Mouse (Mus musculus) liver, embryonic 11.5 days (tissue): ENCODE data around the gene Fsd1. TPM values are rescaled to one million over a fixed set of nuclear protein-coding genes. Genes with fewer than 3 reads are reported as not detected.
A peak's percentile ranks its signal among the peaks of the same experiment; 100 is the strongest.

ENCODE experiments used
- ATAC-seq: fragments of 200-750 bp; cut with Nextera tagmentation; replicated peaks from 2 replicates; pipeline ENCODE4 v1.8.0; 2017; ENCODE audit warnings: moderate number of reproducible peaks, mild to moderate bottlenecking, moderate TSS enrichment, moderate library complexity; ENCODE audit not compliant: low FRiP score
- DNase-seq: peaks from one replicate; pipeline ENCODE4 v3.0.0-alpha.2; 2017; ENCODE audit warnings: low spot score
- H3K27ac ChIP-seq: fragments of 300-500 bp; sonication (generic); 2 replicates; pipeline ENCODE4 v1.5.1; 2014; ENCODE audit warnings: mild to moderate bottlenecking, low read depth, low read length, control low read depth
- H3K27me3 ChIP-seq: fragments of 300-500 bp; sonication (generic); replicated peaks from 2 replicates; pipeline ENCODE4 v1.6.1; 2014; ENCODE audit warnings: low read length, mixed read lengths; ENCODE audit not compliant: control insufficient read depth, insufficient read depth
- H3K36me3 ChIP-seq: fragments of 300-500 bp; sonication (generic); 2 replicates; pipeline ENCODE4 v1.6.1; 2014; ENCODE audit warnings: mild to moderate bottlenecking, low read length, moderate library complexity, mixed read lengths; ENCODE audit not compliant: control insufficient read depth, insufficient read depth
- H3K4me1 ChIP-seq: fragments of 300-500 bp; sonication (generic); replicated peaks from 2 replicates; pipeline ENCODE4 v1.6.1; 2014; ENCODE audit warnings: low read length, mixed read lengths; ENCODE audit not compliant: control insufficient read depth, insufficient read depth
- H3K4me2 ChIP-seq: fragments of 300-500 bp; sonication (generic); 2 replicates; pipeline ENCODE4 v1.6.1; 2014; ENCODE audit warnings: mild to moderate bottlenecking, control low read depth, moderate library complexity
- H3K4me3 ChIP-seq: fragments of 300-500 bp; sonication (generic); 2 replicates; pipeline ENCODE4 v1.5.1; 2014; ENCODE audit warnings: low read depth, low read length, control low read depth
- H3K9ac ChIP-seq: fragments of 300-500 bp; sonication (generic); 2 replicates; pipeline ENCODE4 v1.6.1; 2014; ENCODE audit warnings: low read depth, low read length, control low read depth
- H3K9me3 ChIP-seq: fragments of 300-500 bp; sonication (generic); 2 replicates; pipeline ENCODE4 v1.6.1; 2016; ENCODE audit warnings: low read length, inconsistent platforms, mixed read lengths; ENCODE audit not compliant: control insufficient read depth
- WGBS: fragments of 180-500 bp; shearing (Covaris S2); extraction: QIAGEN DNeasy Blood & Tissue Kit; methylation state at CpG from one replicate; pipeline ENCODE4 v1.1.7; 2014; 5-methylcytosine and 5-hydroxymethylcytosine counted together
- polyA plus RNA-seq: library from polyadenylated mRNA; unstranded; fragments of >200 nt; fragmentation: Nextera tagmentation; extraction: Ambion mirVana; gene quantifications from 2 replicates; pipeline ENCODE4 v1.2.1, GENCODE M21; 2014

Gene Fsd1
- polyA plus RNA-seq, 1 experiment from 2014 or later: 6.4 TPM

GRCm38 (mm10) chr17:55958918-55959728 lies 27.2 kb upstream of the Fsd1 start, which contains the start of gene Yju2:
Gene Yju2, plus strand, starts transcription at chr17:55959099.
- Histone ChIP-seq H3K27me3 (peaks cover 3% of the 10 kb centered on the region; the same call in 1 of the 2 replicates), H3K4me2 (peak within 1 kb of the TSS; percentile 82), H3K4me1 (peaks cover 21% of the 10 kb centered on the region), H3K9ac (peak within 1 kb of the TSS; percentile 83), H3K27ac (peak within 1 kb of the TSS; percentile 94), H3K36me3 (peaks cover 9% of the 10 kb centered on the region; the same call in 1 of the 2 replicates), H3K4me3 (peak within 1 kb of the TSS; percentile 64), H3K9me3 (no peaks in the 10 kb centered on the region)
- peak; percentile 89 for ATAC-seq
- under 1% methylated on average over 45 of the region's 46 CpGs for WGBS
- peak; percentile 94 for DNase-seq

- no peaks in the 10 kb centered on the region for H3K9me3 ChIP-seq
- H3K4me2 ChIP-seq: peak overlapping the region; percentile 82
- 74% methylated on average over 10 of the region's 10 CpGs for WGBS
- peaks cover 14% of the 10 kb centered on the region; the same call in 1 of the 2 replicates for H3K36me3 ChIP-seq
- DNase-seq (peak; percentile 31), ATAC-seq (no peak)
- H3K9ac ChIP-seq: peak overlapping the region; percentile 40; the same call in 1 of the 2 replicates
- H3K4me1 ChIP-seq: peaks cover 21% of the 10 kb centered on the region
- H3K4me3 ChIP-seq: peak overlapping the region; percentile 64
- no peaks in the 10 kb centered on the region for H3K27me3 ChIP-seq
- peak overlapping the region; percentile 94; the same call in 1 of the 2 replicates for H3K27ac ChIP-seq
Measured at GRCm38 (mm10) chr17:55959946-55960740, 26.2 kb upstream of the Fsd1 start.

GRCm38 (mm10) chr17:55960791-55961190 lies 25.5 kb upstream of the Fsd1 start:
- H3K9ac ChIP-seq: no peak overlapping the region
- peaks cover 17% of the 10 kb centered on the region; the same call in 1 of the 2 replicates for H3K36me3 ChIP-seq
- H3K9me3 ChIP-seq: no peaks in the 10 kb centered on the region
- H3K27me3 ChIP-seq: no peaks in the 10 kb centered on the region
- H3K27ac ChIP-seq: no peak overlapping the region
- H3K4me2 ChIP-seq: no peak overlapping the region
- no peak overlapping the region for H3K4me3 ChIP-seq
- peak; percentile 15 for DNase-seq
- ATAC-seq: no peak
- H3K4me1 ChIP-seq: peaks cover 21% of the 10 kb centered on the region

GRCm38 (mm10) chr17:55961631-55962030 lies 24.7 kb upstream of the Fsd1 start:
- H3K27me3 ChIP-seq: no peaks in the 10 kb centered on the region
- WGBS: 92% methylated on average over 7 of the region's 7 CpGs
- no peak for ATAC-seq
- peaks cover 23% of the 10 kb centered on the region; the same call in 1 of the 2 replicates for H3K36me3 ChIP-seq
- no peak overlapping the region for H3K27ac ChIP-seq
- H3K4me1 ChIP-seq: peaks cover 15% of the 10 kb centered on the region
- H3K9ac ChIP-seq: no peak overlapping the region
- DNase-seq: no peak
- H3K4me2 ChIP-seq: no peak overlapping the region
- H3K4me3 ChIP-seq: no peak overlapping the region
- H3K9me3 ChIP-seq: no peaks in the 10 kb centered on the region

- no peak overlapping the region for H3K9ac ChIP-seq
- H3K36me3 ChIP-seq: peaks cover 33% of the 10 kb centered on the region; the same call in 1 of the 2 replicates
- H3K9me3 ChIP-seq: no peaks in the 10 kb centered on the region
- no peaks in the 10 kb centered on the region for H3K27me3 ChIP-seq
- no peak overlapping the region; the same call in 1 of the 2 replicates for H3K4me2 ChIP-seq
- no peak for ATAC-seq
- no peak overlapping the region for H3K27ac ChIP-seq
- H3K4me1 ChIP-seq: peaks cover 11% of the 10 kb centered on the region
- no peak overlapping the region for H3K4me3 ChIP-seq
- 78% methylated on average over 14 of the region's 14 CpGs for WGBS
- DNase-seq: no peak
Measured at GRCm38 (mm10) chr17:55963171-55963570, 23.1 kb upstream of the Fsd1 start.

- Histone ChIP-seq H3K27me3 (peaks cover 4% of the 10 kb centered on the region), H3K4me2 (no peak overlapping the region), H3K36me3 (peaks cover 33% of the 10 kb centered on the region; the same call in 1 of the 2 replicates), H3K4me1 (peaks cover 8% of the 10 kb centered on the region), H3K27ac (no peak overlapping the region), H3K9ac (no peak overlapping the region), H3K4me3 (no peak overlapping the region), H3K9me3 (no peaks in the 10 kb centered on the region)
- DNase-seq (no peak), ATAC-seq (no peak)
- 86% methylated on average over 10 of the region's 10 CpGs for WGBS
Measured at GRCm38 (mm10) chr17:55964496-55964895, 21.8 kb upstream of the Fsd1 start.

- WGBS: 81% methylated on average over 9 of the region's 9 CpGs
- Histone ChIP-seq H3K36me3 (peaks cover 33% of the 10 kb centered on the region; the same call in 1 of the 2 replicates), H3K4me3 (no peak overlapping the region), H3K9me3 (no peaks in the 10 kb centered on the region), H3K4me2 (no peak overlapping the region), H3K4me1 (peaks cover 3% of the 10 kb centered on the region), H3K9ac (no peak overlapping the region), H3K27me3 (peaks cover 9% of the 10 kb centered on the region), H3K27ac (no peak overlapping the region)
- DNase-seq: no peak
- ATAC-seq: no peak
Measured at GRCm38 (mm10) chr17:55964996-55965395, 21.3 kb upstream of the Fsd1 start.

GRCm38 (mm10) chr17:55967186-55967585 lies 19.1 kb upstream of the Fsd1 start:
- Histone ChIP-seq H3K27me3 (peaks cover 29% of the 10 kb centered on the region), H3K4me3 (no peak overlapping the region), H3K9ac (no peak overlapping the region), H3K36me3 (peaks cover 27% of the 10 kb centered on the region; the same call in 1 of the 2 replicates), H3K4me2 (no peak overlapping the region), H3K27ac (no peak overlapping the region), H3K4me1 (no peaks in the 10 kb centered on the region), H3K9me3 (no peaks in the 10 kb centered on the region)
- 86% methylated on average over 4 of the region's 4 CpGs for WGBS
- ATAC-seq: no peak
- no peak for DNase-seq
